Mouse (Mus musculus) stomach, embryonic 14.5 days (tissue): ENCODE measurements around the gene Slc45a2. TPM values are rescaled to one million over a fixed set of nuclear protein-coding genes. Genes with fewer than 3 reads are reported as not detected.

Experiments used
- ATAC-seq: fragments of 200-750 bp; cut with Nextera tagmentation; 2 replicates; pipeline ENCODE4 v1.8.0; 2017; ENCODE audit warnings: low read depth, moderate TSS enrichment; ENCODE audit not compliant: insufficient number of reproducible peaks, insufficient read depth, low FRiP score
- H3K27ac ChIP-seq: fragments of 300-500 bp; sonication (generic); 2 replicates; pipeline ENCODE4 v1.5.1; 2014; ENCODE audit warnings: mild to moderate bottlenecking, low read length, moderate library complexity, mixed read lengths
- H3K27me3 ChIP-seq: fragments of 300-500 bp; sonication (generic); 2 replicates; pipeline ENCODE4 v1.6.1; 2014; ENCODE audit warnings: low read length, control low read depth, mixed read lengths; ENCODE audit not compliant: control insufficient read depth, insufficient read depth
- H3K36me3 ChIP-seq: fragments of 300-500 bp; sonication (generic); 2 replicates; pipeline ENCODE4 v1.6.1; 2014; ENCODE audit warnings: mild to moderate bottlenecking, control low read depth, low read length, moderate library complexity, mixed read lengths; ENCODE audit not compliant: control insufficient read depth, insufficient read depth
- H3K4me1 ChIP-seq: fragments of 300-500 bp; sonication (generic); 2 replicates; pipeline ENCODE4 v1.6.1; 2014; ENCODE audit warnings: low read length, control low read depth, mixed read lengths; ENCODE audit not compliant: control insufficient read depth, insufficient read depth
- H3K4me2 ChIP-seq: fragments of 300-500 bp; sonication (generic); replicated peaks from 2 replicates; pipeline ENCODE4 v1.6.1; 2014; ENCODE audit warnings: low read depth, low read length, control low read depth
- H3K4me3 ChIP-seq: fragments of 300-500 bp; sonication (generic); 2 replicates; pipeline ENCODE4 v1.5.1; 2014; ENCODE audit warnings: low read depth, low read length, control low read depth
- H3K9ac ChIP-seq: fragments of 300-500 bp; sonication (generic); replicated peaks from 2 replicates; pipeline ENCODE4 v1.6.1; 2014; ENCODE audit warnings: low read depth, mild to moderate bottlenecking, control low read depth, low read length, moderate library complexity, mixed read lengths
- H3K9me3 ChIP-seq: fragments of 300-500 bp; sonication (generic); 2 replicates; pipeline ENCODE4 v1.6.1; 2016; ENCODE audit warnings: low read depth, low read length, control low read depth; ENCODE audit not compliant: control insufficient read depth
- whole genome bisulfite sequencing: fragments of 180-500 bp; shearing (Covaris S2); extraction: QIAGEN DNeasy Blood & Tissue Kit; methylation state at CpG from one replicate; pipeline ENCODE4 v1.1.7; 2014; 5-methylcytosine and 5-hydroxymethylcytosine counted together
- polyA plus RNA-seq: library from polyadenylated mRNA; unstranded; fragments of >200 nt; fragmentation: Nextera tagmentation; extraction: Ambion mirVana; gene quantifications from 2 replicates; pipeline ENCODE4 v1.2.1, GENCODE M21; 2014

Gene Slc45a2
- polyA plus RNA-seq, 1 experiment from 2014 or later, result not detected

DNA sequence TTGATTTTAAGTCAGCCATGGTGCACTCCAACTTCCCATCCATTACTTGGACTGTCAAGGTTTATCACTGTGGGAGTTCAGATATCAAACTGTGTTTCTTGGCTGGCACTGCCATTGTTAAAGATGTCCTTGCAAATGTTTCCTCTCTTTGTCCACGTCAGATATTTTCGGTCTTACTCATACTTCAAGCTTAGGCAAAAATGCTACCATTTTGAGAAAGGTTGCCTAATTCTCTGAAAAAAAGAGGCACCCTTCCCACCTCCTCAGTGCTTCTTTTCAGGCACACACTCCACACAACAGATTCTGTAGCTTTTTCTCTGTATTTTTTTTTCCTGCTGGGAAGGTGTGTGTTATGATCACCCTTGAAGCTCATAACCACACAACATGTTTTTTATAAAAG, 40.7 kb downstream of the Slc45a2 start:
- Histone ChIP-seq H3K4me3 (no peak overlapping the region), H3K27me3 (peaks cover 20% of the 10 kb centered on the region), H3K36me3 (no peaks in the 10 kb centered on the region), H3K9ac (no peak overlapping the region), H3K4me2 (no peak overlapping the region), H3K27ac (no peak overlapping the region), H3K4me1 (peaks cover 12% of the 10 kb centered on the region; the same call in 1 of the 2 replicates), H3K9me3 (no peaks in the 10 kb centered on the region)
- 64% methylated on average over 2 of the region's 2 CpGs for WGBS
- no peak for ATAC-seq

DNA sequence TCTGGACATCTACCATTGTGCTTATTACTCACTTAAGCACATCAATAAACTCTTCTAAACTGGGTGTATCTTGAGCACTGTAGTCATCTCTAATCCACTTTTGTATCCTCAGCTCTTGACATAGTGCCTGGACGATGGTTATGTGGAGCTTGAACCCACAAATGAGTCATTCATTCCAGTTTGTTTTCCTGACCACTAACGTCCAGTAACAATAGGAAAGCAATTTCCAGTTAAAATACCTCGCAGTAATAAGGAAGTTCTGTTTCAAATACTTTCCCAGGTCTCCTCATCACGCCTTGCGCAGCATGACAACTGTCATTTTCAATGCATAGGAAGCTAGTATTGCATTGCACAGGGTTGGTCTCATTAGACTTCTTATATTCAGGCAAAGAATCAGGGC, 42.3 kb downstream of the Slc45a2 start:
- no peak overlapping the region for H3K4me2 ChIP-seq
- no peak overlapping the region for H3K4me3 ChIP-seq
- no peak overlapping the region for H3K9ac ChIP-seq
- H3K9me3 ChIP-seq, result no peaks in the 10 kb centered on the region
- WGBS, result 82% methylated on average over 5 of the region's 5 CpGs
- ATAC-seq, result no peak
- H3K27me3 ChIP-seq, result peaks cover 4% of the 10 kb centered on the region; the same call in 1 of the 2 replicates
- no peaks in the 10 kb centered on the region for H3K4me1 ChIP-seq
- no peak overlapping the region for H3K27ac ChIP-seq
- H3K36me3 ChIP-seq, result no peaks in the 10 kb centered on the region

DNA sequence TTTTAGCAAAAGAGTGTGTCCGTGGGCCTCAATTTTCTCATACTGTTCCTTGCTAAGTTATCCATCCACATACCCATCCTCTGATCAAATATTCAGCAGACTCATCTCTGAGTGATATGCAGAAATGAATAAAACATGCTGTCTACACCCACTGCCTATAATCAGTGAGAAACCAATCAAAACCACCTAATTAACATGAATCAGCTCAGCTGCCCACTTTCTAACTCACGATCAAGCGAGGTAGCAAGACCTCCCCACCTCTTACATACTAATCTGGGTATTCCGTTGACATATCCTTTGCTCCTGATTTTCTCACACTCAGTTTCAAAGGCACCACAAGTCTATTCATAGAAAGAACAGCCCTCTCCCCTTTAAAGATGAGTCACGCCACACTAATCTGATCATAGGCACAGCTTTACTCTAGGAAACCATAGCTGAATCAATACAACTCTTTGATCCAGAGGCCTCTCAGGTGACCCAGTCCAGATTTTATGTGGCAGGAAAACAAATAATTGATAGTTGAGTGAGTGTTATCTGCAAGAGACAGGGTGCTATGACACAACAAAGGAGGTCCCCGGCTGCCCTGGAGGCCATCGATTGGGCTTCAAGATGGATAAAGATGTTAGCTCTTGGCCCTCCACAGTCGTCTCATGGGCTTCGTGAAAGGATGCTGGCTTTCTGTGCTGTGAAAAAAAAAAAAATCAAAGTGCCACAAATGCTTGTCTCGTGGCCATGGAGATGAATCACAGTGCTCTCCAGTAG, 53.3 kb downstream of the Slc45a2 start:
- Histone ChIP-seq H3K36me3 (no peaks in the 10 kb centered on the region), H3K4me3 (no peak overlapping the region), H3K27me3 (no peaks in the 10 kb centered on the region), H3K4me1 (no peaks in the 10 kb centered on the region), H3K4me2 (no peak overlapping the region), H3K27ac (no peak overlapping the region), H3K9ac (no peak overlapping the region), H3K9me3 (no peaks in the 10 kb centered on the region)
- no peak for ATAC-seq
- WGBS, result 67% methylated on average over 10 of the region's 10 CpGs

DNA sequence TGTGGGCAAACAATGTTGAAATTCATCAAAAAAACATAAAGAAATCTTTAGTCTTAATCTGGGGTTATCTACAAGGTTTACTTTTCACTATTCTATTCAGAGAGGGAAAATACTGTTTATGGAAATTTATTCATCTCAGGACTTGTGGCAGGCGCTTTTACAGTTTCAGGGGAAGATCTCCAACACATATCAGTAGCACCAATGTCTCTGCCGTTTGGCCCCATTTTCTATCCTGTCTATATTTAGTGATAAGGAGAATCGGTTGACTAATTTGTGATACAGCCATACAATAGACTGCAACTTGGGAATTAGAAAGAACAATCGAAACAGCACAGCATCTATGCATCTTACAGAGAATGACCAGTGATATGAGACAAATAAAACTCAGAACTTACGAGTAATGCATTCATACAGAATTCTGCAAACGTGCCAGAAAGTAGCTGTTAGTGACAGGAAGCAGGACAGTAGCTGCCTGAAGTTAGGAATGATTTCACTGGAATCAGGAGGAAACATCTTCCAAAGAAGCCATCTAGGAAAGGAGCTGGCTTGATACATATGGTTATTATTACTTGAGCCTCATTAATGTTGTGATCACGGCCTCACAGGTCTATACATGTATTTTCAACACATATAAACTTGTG, 54.0 kb downstream of the Slc45a2 start:
- H3K36me3 ChIP-seq, result no peaks in the 10 kb centered on the region
- WGBS, result 76% methylated on average over 7 of the region's 7 CpGs
- no peaks in the 10 kb centered on the region for H3K4me1 ChIP-seq
- H3K9ac ChIP-seq, result no peak overlapping the region
- no peaks in the 10 kb centered on the region for H3K9me3 ChIP-seq
- H3K27me3 ChIP-seq, result no peaks in the 10 kb centered on the region
- H3K27ac ChIP-seq, result no peak overlapping the region
- no peak for ATAC-seq
- H3K4me2 ChIP-seq, result no peak overlapping the region
- no peak overlapping the region for H3K4me3 ChIP-seq

DNA sequence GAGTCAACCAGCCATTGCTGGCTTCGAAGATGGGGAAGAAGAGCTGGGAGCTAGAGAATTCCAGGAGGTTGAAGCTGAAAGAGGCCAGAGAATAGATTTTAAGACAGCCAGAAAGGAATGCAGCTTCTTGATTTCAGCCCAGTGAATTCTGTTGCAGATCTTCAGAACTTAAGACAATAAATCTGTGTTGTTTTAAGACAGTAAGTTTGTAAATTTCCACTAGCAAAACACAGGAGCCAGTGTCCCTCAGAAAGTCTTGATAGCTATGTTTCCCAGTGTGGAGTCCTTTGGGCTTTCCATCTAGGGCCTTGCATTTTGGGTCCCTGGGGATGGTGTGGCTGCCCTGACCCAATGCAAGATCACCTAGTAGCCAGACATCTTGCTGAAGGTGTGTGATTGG, 62.4 kb downstream of the Slc45a2 start:
- Histone ChIP-seq H3K9me3 (no peaks in the 10 kb centered on the region), H3K4me2 (no peak overlapping the region), H3K27ac (no peak overlapping the region), H3K4me3 (no peak overlapping the region), H3K27me3 (no peaks in the 10 kb centered on the region), H3K9ac (no peak overlapping the region), H3K36me3 (no peaks in the 10 kb centered on the region), H3K4me1 (peaks cover 5% of the 10 kb centered on the region; the same call in 1 of the 2 replicates)
- ATAC-seq, result no peak
- 86% methylated on average over 1 of the region's 1 CpGs for WGBS

DNA sequence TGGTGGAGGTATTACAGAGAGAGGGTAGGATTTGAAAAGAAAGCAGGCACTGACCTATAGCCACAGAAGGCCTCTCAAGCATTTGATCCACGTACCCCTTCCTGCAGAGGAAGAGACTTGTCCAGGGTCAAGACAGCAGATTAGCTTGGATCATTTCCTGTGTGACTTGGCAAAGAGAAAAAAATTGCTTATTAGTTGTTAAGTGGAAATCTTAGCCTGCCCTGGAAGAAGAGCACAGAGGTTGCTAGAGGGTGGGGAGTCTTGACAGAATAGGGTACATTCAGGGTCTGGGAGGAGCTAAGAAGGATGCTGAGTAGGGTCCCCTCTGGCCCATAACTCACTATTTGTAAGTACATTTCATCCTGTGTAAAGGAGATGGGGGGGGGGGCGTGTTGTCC, 63.6 kb downstream of the Slc45a2 start:
- no peak for ATAC-seq
- Histone ChIP-seq H3K9me3 (no peaks in the 10 kb centered on the region), H3K4me2 (peak overlapping the region; percentile 82), H3K4me1 (peaks cover 5% of the 10 kb centered on the region; the same call in 1 of the 2 replicates), H3K36me3 (no peaks in the 10 kb centered on the region), H3K4me3 (peak overlapping the region; percentile 40; the same call in 1 of the 2 replicates), H3K9ac (no peak overlapping the region), H3K27me3 (no peaks in the 10 kb centered on the region), H3K27ac (peak overlapping the region; percentile 94)
- 11% methylated on average over 2 of the region's 2 CpGs for WGBS

DNA sequence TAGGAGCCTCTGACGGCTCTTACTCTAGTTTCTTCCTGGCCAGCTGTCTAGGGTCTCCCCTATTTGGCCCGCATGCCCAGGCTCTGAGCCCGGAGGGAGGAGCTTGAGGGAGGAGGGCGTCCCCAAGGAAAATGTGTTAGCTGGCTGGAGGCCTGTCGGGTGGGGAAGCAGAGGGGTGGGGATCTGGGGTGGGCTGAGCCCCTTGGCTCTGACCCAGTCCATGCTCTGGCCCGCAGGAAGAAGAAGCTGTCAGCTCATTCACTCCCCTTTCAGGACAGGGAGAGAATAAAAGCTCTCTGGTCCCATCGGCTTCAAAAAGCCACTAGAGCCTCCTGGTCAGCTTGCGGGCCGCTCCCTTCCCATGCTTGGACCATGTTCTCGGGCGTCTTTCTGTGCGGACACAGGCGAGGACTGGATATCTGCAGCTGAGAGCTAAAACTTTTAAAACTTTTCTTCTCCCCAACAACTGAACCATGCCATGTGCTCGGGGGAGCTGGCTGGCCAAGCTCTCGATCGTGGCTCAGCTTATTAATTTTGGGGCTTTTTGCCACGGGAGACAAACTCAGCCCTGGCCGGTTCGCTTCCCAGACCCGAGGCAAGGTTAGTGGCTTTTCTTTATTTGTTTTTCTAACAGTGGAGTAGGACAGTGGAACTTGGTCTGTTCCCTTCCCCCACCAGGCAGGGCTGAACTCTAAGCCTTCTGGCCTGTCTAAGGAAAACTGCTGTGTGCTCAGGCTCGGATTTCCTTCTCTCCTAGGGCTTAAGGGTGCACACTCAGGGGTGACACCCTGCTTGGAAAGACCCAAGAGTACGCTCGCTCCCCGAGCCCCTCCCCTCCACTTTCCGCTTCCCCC, 64.3 kb downstream of the Slc45a2 start, which contains the start of gene Adamts12:
Gene Adamts12, plus strand, starts transcription at position 233 of the 854 bp plus-strand sequence.
- peak; percentile 87 for ATAC-seq
- Histone ChIP-seq H3K4me2 (peak within 1 kb of the TSS; percentile 82), H3K36me3 (no peaks in the 10 kb centered on the region), H3K4me3 (peak within 1 kb of the TSS; percentile 40), H3K27ac (peak within 1 kb of the TSS; percentile 94), H3K9ac (peak within 1 kb of the TSS; percentile 42), H3K4me1 (peaks cover 5% of the 10 kb centered on the region; the same call in 1 of the 2 replicates), H3K27me3 (no peaks in the 10 kb centered on the region), H3K9me3 (no peaks in the 10 kb centered on the region)
- WGBS, result 1% methylated on average over 25 of the region's 25 CpGs

DNA sequence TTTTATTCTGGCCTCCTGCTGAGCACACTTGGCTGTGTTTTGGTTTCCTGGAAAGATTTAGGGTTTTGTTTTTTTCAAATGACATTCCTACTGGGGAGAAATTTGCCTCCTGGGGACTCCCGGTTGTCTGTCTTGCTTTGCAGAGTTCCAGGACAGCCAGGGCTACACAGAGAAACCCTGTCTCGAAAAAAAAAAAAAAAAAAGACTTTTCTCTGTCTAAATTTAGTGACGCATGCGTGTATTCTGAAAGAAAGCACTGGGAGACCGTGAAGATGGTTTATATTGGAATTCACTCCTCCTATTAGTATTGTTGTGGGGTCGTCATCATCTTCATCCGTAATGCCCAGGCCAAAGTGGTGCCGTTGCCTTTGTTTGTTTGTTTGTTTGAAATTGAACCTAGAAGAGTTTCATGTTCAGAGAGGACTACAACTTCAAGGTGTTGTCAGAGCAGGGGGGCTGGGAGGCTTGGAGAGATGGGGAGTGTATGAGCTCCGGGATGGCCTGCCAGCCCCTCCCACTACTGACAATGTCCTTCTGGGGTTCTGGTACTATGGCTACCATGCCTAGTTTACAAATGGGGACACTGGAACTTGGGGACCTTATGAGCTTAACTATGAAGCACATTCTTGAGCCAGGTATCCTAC, 65.1 kb downstream of the Slc45a2 start:
- no peak overlapping the region for H3K9ac ChIP-seq
- H3K27me3 ChIP-seq, result no peaks in the 10 kb centered on the region
- H3K36me3 ChIP-seq, result no peaks in the 10 kb centered on the region
- WGBS, result 4% methylated on average over 9 of the region's 9 CpGs
- H3K4me3 ChIP-seq, result peak overlapping the region; percentile 40
- peak overlapping the region; percentile 82 for H3K4me2 ChIP-seq
- H3K9me3 ChIP-seq, result no peaks in the 10 kb centered on the region
- no peak for ATAC-seq
- H3K4me1 ChIP-seq, result peaks cover 5% of the 10 kb centered on the region; the same call in 1 of the 2 replicates
- H3K27ac ChIP-seq, result peak overlapping the region; percentile 94
